Mouse (Mus musculus): ENCODE measurements around the gene Abcc4. TPM values are rescaled to one million over a fixed set of nuclear protein-coding genes. Genes with fewer than 3 reads are reported as not detected.

Abcc4 gene
- polyA plus RNA-seq, 1 experiment from 2014 or later, result 2.8 TPM

DNA sequence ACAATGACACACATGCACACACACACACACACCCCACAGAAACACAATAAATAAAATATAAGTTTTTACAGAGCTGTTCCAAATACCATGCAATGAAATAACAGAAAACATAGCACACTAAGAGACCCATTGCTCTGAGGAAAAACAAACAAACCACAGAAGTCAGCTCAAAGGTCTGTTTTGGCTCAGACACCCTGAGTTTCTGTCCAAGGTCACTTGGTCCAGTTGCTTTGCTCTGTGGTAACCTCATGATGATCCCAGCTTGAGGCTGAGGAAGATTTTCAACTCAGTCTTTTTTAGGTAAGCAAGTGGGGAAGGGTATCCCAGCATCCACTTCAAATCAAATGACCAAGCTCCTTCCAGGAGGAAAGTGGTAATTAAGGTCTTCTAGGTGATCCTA is 4.9 kb upstream of the Abcc4 start:
- Histone ChIP-seq H3K4me2 (no peak overlapping the region), H3K4me3 (ENCODE audit: low read depth, low read length) (no peak overlapping the region), H3K9me3 (ENCODE audit: low read depth, low read length) (no peaks in the 10 kb centered on the region), H3K27me3 (ENCODE audit: insufficient read depth, low read length) (peaks cover 15% of the 10 kb centered on the region; the same call in 1 of the 2 replicates), H3K27ac (ENCODE audit: low read depth) (no peak overlapping the region), H3K4me1 (ENCODE audit: insufficient read depth) (peaks cover 10% of the 10 kb centered on the region; the same call in 1 of the 2 replicates), H3K36me3 (ENCODE audit: insufficient read depth) (no peaks in the 10 kb centered on the region), H3K9ac (no peak overlapping the region)
- no peak for ATAC-seq (ENCODE audit: insufficient read depth)
- DNase-seq, result no peak
- TF ChIP-seq CTCF (IDR thresholded peaks at IDR 0.05; ENCODE audit: low read depth), result no peak

DNA sequence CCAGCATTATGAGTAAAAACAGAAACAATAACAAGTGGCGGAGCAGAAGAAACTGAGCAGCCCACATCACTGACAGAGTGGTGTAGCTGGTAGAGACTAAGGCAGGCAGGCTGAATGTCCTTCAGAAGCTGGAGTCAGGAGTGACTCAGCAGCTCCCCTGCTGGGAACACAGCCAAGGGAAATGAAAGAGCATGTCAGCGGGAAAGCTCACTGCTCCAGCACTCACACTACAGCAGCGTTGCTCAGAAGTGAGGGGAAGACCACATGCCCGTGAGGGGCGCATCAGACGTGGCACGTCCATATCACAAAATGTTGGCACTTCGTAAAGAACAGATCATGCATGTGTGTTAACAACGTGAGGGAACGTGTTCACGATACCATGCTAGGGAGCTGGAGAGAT is 3.7 kb upstream of the Abcc4 start:
- ATAC-seq (ENCODE audit: insufficient read depth), result peak; percentile 77
- peaks cover 10% of the 10 kb centered on the region; the same call in 1 of the 2 replicates for H3K4me1 ChIP-seq (ENCODE audit: insufficient read depth)
- no peak overlapping the region for H3K4me3 ChIP-seq (ENCODE audit: low read depth, low read length)
- WGBS, result 19% methylated on average over 11 of the region's 11 CpGs
- DNase-seq, result peak; percentile 95
- no peak overlapping the region; the same call in 1 of the 2 replicates for H3K4me2 ChIP-seq
- no peak overlapping the region for H3K9ac ChIP-seq
- TF ChIP-seq CTCF (IDR thresholded peaks at IDR 0.05; ENCODE audit: low read depth), result peak; percentile 78
- H3K9me3 ChIP-seq (ENCODE audit: low read depth, low read length), result no peaks in the 10 kb centered on the region
- peaks cover 27% of the 10 kb centered on the region for H3K27me3 ChIP-seq (ENCODE audit: insufficient read depth, low read length)
- no peak overlapping the region for H3K27ac ChIP-seq (ENCODE audit: low read depth)
- no peaks in the 10 kb centered on the region for H3K36me3 ChIP-seq (ENCODE audit: insufficient read depth)

DNA sequence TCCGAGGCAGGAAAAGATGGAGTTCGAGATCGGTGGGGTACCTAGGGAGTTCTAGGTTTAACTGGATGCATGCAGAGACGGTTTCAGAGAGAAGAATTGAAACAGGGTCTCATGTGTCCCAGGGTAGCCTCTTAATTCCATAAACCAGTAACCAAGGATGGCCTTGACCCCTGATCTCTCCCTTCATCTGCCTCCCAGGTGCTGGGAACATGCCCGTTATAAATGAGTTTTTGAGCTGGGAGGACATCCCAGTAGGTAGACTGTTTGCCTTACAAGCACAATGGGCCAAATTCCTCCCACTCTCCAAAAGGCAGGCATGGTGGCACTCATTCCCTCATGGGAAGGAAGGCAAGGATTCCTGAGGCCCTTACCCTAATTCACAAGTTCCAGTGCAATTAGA is 2.1 kb upstream of the Abcc4 start:
- 84% methylated on average over 5 of the region's 5 CpGs for WGBS
- Histone ChIP-seq H3K27me3 (ENCODE audit: insufficient read depth, low read length) (peaks cover 39% of the 10 kb centered on the region), H3K4me2 (no peak overlapping the region), H3K4me3 (ENCODE audit: low read depth, low read length) (no peak overlapping the region), H3K9ac (no peak overlapping the region), H3K4me1 (ENCODE audit: insufficient read depth) (peaks cover 3% of the 10 kb centered on the region; the same call in 1 of the 2 replicates), H3K9me3 (ENCODE audit: low read depth, low read length) (no peaks in the 10 kb centered on the region), H3K36me3 (ENCODE audit: insufficient read depth) (no peaks in the 10 kb centered on the region), H3K27ac (ENCODE audit: low read depth) (no peak overlapping the region)
- DNase-seq, result no peak
- no peak for TF ChIP-seq CTCF (IDR thresholded peaks at IDR 0.05; ENCODE audit: low read depth)
- no peak for ATAC-seq (ENCODE audit: insufficient read depth)

DNA sequence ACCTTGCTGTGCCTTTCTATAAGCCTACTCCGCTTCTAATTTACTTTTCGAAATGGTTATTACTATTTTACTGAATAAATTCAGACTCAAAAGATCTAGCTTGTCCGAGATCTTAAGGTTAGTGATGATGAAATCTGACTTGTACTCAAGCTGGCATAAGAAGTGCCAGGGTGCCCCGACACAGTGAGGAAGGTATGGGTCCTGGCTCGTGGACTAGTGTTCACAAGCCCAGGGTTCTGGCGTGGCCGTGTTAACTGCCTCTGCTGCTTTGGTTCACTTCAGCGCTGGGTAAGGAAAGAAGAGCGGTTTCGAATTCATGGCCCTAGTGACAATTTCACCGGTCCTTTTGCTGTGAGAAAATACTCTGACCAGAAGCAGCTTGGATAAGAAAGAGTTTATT is 943 bp upstream of the Abcc4 start:
- WGBS, result 77% methylated on average over 11 of the region's 11 CpGs
- ATAC-seq (ENCODE audit: insufficient read depth) (no peak), DNase-seq (no peak)
- no peak overlapping the region for H3K27ac ChIP-seq (ENCODE audit: low read depth)
- H3K27me3 ChIP-seq (ENCODE audit: insufficient read depth, low read length), result peaks cover 39% of the 10 kb centered on the region
- no peak overlapping the region; the same call in 1 of the 2 replicates for H3K4me3 ChIP-seq (ENCODE audit: low read depth, low read length)
- peak overlapping the region; percentile 99 for H3K4me2 ChIP-seq
- H3K36me3 ChIP-seq (ENCODE audit: insufficient read depth), result no peaks in the 10 kb centered on the region
- no peak for TF ChIP-seq CTCF (IDR thresholded peaks at IDR 0.05; ENCODE audit: low read depth)
- H3K4me1 ChIP-seq (ENCODE audit: insufficient read depth), result no peaks in the 10 kb centered on the region
- H3K9me3 ChIP-seq (ENCODE audit: low read depth, low read length), result no peaks in the 10 kb centered on the region
- H3K9ac ChIP-seq, result no peak overlapping the region

DNA sequence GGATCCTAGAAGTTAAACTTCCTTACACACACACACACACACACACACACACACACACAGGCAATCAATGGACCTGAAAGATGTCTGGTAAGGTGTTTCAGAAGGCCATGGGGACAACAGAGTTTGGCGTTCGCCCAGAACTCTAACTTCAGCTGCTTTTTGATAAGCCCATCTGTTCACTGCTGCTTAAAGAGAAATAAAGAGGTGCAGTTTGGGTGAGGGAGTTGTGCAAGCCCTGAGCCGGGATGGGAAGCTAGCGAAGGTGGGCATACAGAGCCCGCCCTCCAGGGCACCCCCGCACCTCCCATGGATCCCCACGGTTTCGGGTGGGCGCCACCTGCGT is 583 bp downstream of the Abcc4 start:
- no peak for ATAC-seq (ENCODE audit: insufficient read depth)
- TF ChIP-seq CTCF (IDR thresholded peaks at IDR 0.05; ENCODE audit: low read depth), result no peak
- Histone ChIP-seq H3K4me2 (peak overlapping the region; percentile 99), H3K4me3 (ENCODE audit: low read depth, low read length) (peak overlapping the region; percentile 59), H3K9me3 (ENCODE audit: low read depth, low read length) (no peaks in the 10 kb centered on the region), H3K27ac (ENCODE audit: low read depth) (no peak overlapping the region), H3K9ac (peak overlapping the region; percentile 44), H3K36me3 (ENCODE audit: insufficient read depth) (no peaks in the 10 kb centered on the region), H3K4me1 (ENCODE audit: insufficient read depth) (no peaks in the 10 kb centered on the region), H3K27me3 (ENCODE audit: insufficient read depth, low read length) (peaks cover 39% of the 10 kb centered on the region)
- peak; percentile 21 for DNase-seq
- under 1% methylated on average over 9 of the region's 10 CpGs for WGBS

DNA sequence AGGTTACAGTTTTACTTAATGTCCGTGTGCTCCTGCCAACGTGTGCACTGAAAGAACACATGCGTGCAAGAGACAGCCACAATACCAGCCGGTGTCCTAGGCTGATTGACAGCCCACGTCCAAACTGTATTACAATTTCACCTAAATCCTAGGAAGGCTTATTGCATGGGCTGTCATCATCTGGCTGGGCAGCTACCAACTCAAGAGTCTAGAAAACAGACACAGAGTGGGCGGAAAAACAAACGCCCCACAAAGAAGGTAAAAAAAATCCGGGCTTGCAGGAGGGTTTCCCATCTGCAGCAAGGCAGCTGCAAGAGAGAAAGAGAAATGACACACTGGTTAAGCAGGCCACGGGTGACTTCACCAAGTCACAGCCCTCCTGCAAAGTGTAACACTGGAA is 2.7 kb downstream of the Abcc4 start:
- no peak for TF ChIP-seq CTCF (IDR thresholded peaks at IDR 0.05; ENCODE audit: low read depth)
- ATAC-seq (ENCODE audit: insufficient read depth), result no peak
- Histone ChIP-seq H3K4me1 (ENCODE audit: insufficient read depth) (no peaks in the 10 kb centered on the region), H3K4me2 (no peak overlapping the region), H3K9ac (no peak overlapping the region), H3K9me3 (ENCODE audit: low read depth, low read length) (no peaks in the 10 kb centered on the region), H3K27ac (ENCODE audit: low read depth) (no peak overlapping the region), H3K27me3 (ENCODE audit: insufficient read depth, low read length) (peaks cover 39% of the 10 kb centered on the region), H3K36me3 (ENCODE audit: insufficient read depth) (no peaks in the 10 kb centered on the region), H3K4me3 (ENCODE audit: low read depth, low read length) (no peak overlapping the region)
- no peak for DNase-seq
- WGBS, result 78% methylated on average over 9 of the region's 9 CpGs

DNA sequence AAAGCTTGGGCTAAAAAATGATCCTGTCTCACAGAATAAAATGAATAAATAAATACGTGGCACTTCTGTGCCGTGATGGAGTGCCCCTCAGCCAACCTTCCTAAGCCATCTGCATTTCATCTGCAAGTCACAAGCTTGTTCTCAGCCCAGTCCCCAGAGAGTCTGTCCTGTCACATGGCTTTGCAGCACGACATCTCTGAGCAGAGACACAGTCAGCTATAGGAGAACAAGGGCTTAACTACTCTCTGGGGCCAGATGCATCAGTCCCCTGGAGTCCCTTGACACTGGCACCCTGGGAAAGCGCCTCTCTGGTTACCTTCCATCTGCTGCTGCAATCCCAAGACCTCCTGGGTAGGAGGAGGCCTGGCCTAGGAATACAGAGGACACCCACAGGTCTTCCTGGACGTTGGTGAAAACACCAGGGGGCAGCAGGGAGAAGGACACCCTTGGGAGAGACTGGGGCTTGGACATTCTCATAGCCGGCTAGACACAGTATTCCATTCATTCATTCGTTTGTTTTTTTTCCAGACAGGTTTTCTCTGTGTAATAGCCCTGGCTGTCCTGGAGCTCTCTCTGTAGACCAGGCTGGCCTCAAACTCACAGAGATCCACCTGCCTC is 3.9 kb downstream of the Abcc4 start:
- WGBS, result 43% methylated on average over 7 of the region's 7 CpGs
- Histone ChIP-seq H3K9me3 (ENCODE audit: low read depth, low read length) (no peaks in the 10 kb centered on the region), H3K9ac (no peak overlapping the region), H3K36me3 (ENCODE audit: insufficient read depth) (no peaks in the 10 kb centered on the region), H3K27ac (ENCODE audit: low read depth) (no peak overlapping the region), H3K4me2 (no peak overlapping the region), H3K4me1 (ENCODE audit: insufficient read depth) (no peaks in the 10 kb centered on the region), H3K27me3 (ENCODE audit: insufficient read depth, low read length) (peaks cover 36% of the 10 kb centered on the region), H3K4me3 (ENCODE audit: low read depth, low read length) (no peak overlapping the region)
- peak; percentile 49 for TF ChIP-seq CTCF (IDR thresholded peaks at IDR 0.05; ENCODE audit: low read depth)
- DNase-seq (peak; percentile 44), ATAC-seq (ENCODE audit: insufficient read depth) (no peak)
